Mouse (Mus musculus): ENCODE measurements at regions not wholly inside any gene's neighbourhood (a gene's known extent, or its start where the extent isn't known, plus 50 kb on each side); places are given as distances from the start of the nearest gene placed in this dataset.

GRCm38 (mm10) chr13:101017041-101017440 is 183.8 kb upstream of the Slc30a5 start:
- no peak for TF ChIP-seq POLR2A (IDR thresholded peaks at IDR 0.05; ENCODE audit: borderline replicate concordance, low read depth, low read length)
- TF ChIP-seq CTCF (IDR thresholded peaks at IDR 0.05; ENCODE audit: low read depth, low read length), result no peak

All from bone marrow macrophage, adult 2 months (primary cell).